Mouse (Mus musculus): ENCODE results near the gene Ninl. TPM values are rescaled to one million over a fixed set of nuclear protein-coding genes. Genes with fewer than 3 reads are reported as not detected.

The Ninl gene
- polyA plus RNA-seq (2012; rRNA removed) = 0.40 and 0.46 TPM in 2 replicates

DNA sequence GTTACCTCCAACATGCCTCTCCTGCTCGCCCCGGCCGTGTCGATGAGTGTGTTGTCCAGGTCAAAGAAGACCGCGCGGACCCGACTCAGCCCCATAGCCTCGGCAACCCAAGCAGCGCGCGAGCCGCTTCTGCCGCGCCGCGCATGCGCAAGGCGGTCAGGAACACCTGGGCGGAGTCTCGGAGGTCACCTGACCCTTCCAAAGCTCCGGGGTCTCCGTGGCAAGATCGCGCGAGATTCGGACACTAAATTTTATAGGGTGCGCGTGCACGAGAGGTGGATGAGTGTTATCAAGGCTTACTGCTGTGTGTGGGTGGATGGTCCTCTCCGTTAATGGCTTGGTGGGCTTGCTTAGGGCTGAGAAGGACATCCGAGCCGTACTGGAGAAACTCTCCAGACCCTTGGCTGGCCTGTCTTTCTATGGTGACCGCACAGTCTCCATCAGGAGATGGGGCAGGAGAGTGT, at the start of gene Ninl, which contains the start of gene Nanp:
Gene Ninl (minus strand): TSS at position 151 of the 464 bp plus-strand sequence.
Gene Nanp (minus strand): TSS at position 167 of the 464 bp plus-strand sequence.
- Histone ChIP-seq H3K4me1 (replicated peaks; ENCODE audit: control insufficient read depth, insufficient read depth, low read length) (peaks cover 12% of the 10 kb centered on the region), H3K27me3 (ENCODE audit: control insufficient read depth, insufficient read depth, low read length) (no peaks in the 10 kb centered on the region), H3K36me3 (ENCODE audit: control insufficient read depth, insufficient read depth, low read length) (no peaks in the 10 kb centered on the region), H3K4me3 (ENCODE audit: control insufficient read depth, insufficient read depth, low read length) (peak within 1 kb of the TSS; percentile 97), H3K27ac (ENCODE audit: control insufficient read depth, insufficient read depth, low read length) (no peak within 1 kb of the TSS)
- under 1% methylated on average over 34 of the region's 34 CpGs for WGBS
- peak; percentile 95 for DNase-seq
- TF ChIP-seq CTCF (IDR thresholded peaks at IDR 0.05; ENCODE audit: borderline replicate concordance, control insufficient read depth, extremely low read depth, insufficient read depth, low read length, poor library complexity) (no peak), POLR2A (IDR thresholded peaks at IDR 0.05; ENCODE audit: control insufficient read depth, extremely low read depth, insufficient read depth, low read length, poor library complexity) (no peak)

DNA sequence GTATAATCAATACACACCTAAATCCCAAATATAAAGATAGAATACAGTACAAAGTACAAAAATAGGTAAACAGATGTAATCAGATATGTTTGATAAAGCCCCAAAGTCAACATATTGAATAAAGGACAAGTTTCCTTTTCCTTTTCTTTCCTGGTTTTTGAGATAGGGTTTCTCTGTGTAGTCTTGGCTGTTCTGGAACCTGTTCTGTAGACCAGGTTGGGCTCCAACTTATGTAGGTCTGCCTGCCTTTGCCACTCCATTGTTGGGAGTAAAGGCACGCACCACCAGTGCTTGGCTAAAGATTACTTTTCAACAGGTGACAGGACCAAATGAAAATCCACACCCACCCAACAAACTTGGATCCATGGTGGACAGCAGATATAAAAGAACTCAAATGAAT, 17.5 kb upstream of the Ninl start:
- no peaks in the 10 kb centered on the region for H3K27me3 ChIP-seq (ENCODE audit: control insufficient read depth, insufficient read depth, low read length)
- no peak for DNase-seq
- no peak overlapping the region for H3K4me3 ChIP-seq (ENCODE audit: control insufficient read depth, insufficient read depth, low read length)
- no peaks in the 10 kb centered on the region for H3K4me1 ChIP-seq (replicated peaks; ENCODE audit: control insufficient read depth, insufficient read depth, low read length)
- WGBS = 84% methylated on average over 1 of the region's 1 CpGs
- no peak overlapping the region for H3K27ac ChIP-seq (ENCODE audit: control insufficient read depth, insufficient read depth, low read length)
- TF ChIP-seq POLR2A (IDR thresholded peaks at IDR 0.05; ENCODE audit: control insufficient read depth, extremely low read depth, insufficient read depth, low read length, poor library complexity) = no peak
- no peak for TF ChIP-seq CTCF (IDR thresholded peaks at IDR 0.05; ENCODE audit: borderline replicate concordance, control insufficient read depth, extremely low read depth, insufficient read depth, low read length, poor library complexity)
- no peaks in the 10 kb centered on the region for H3K36me3 ChIP-seq (ENCODE audit: control insufficient read depth, insufficient read depth, low read length)

DNA sequence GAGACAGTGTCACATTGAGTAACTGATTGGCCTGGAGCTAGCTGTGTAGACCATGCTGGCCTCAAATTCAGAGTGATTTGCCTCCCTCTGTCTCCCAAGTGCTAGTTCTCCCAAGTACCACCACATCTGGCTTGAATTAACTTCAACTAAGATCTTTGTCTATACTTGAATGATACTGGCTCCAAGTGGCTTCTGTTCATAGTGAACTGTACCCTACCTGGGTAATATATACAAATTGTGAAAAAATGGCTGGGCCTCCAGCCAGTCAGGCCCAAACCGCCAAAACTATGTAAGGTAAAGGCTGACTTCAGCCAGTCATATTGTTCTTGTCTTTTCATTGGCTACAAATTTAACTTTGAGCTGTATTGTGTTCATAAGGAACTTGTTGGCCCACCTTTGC, 1.2 kb upstream of the Ninl start:
- Histone ChIP-seq H3K4me1 (replicated peaks; ENCODE audit: control insufficient read depth, insufficient read depth, low read length) (peaks cover 12% of the 10 kb centered on the region), H3K36me3 (ENCODE audit: control insufficient read depth, insufficient read depth, low read length) (no peaks in the 10 kb centered on the region), H3K27ac (ENCODE audit: control insufficient read depth, insufficient read depth, low read length) (no peak overlapping the region), H3K27me3 (ENCODE audit: control insufficient read depth, insufficient read depth, low read length) (no peaks in the 10 kb centered on the region), H3K4me3 (ENCODE audit: control insufficient read depth, insufficient read depth, low read length) (no peak overlapping the region)
- no peak for DNase-seq
- no peak for TF ChIP-seq POLR2A (IDR thresholded peaks at IDR 0.05; ENCODE audit: control insufficient read depth, extremely low read depth, insufficient read depth, low read length, poor library complexity)
- TF ChIP-seq CTCF (IDR thresholded peaks at IDR 0.05; ENCODE audit: borderline replicate concordance, control insufficient read depth, extremely low read depth, insufficient read depth, low read length, poor library complexity) = no peak
- WGBS = 94% methylated on average over 1 of the region's 1 CpGs

DNA sequence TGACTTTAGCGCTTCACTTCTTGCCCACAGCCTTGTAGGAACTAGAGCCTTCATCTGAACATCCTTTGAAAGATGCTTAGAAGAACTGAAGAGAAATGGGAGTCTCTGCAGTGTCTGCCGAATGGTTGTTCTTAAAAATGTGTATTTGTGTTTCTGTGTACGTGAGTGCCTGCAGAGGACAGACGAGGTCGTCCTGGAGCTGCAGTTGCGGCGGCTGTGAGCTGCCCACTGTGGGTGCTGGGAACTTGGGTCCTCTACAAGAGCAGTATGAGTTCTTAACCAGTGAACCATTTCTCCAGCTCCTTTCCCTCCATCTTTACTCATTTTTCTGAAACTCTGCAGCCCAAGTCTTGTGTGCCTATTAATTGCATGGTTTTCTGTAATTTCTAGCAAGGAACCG, 544 bp upstream of the Ninl start:
- H3K27ac ChIP-seq (ENCODE audit: control insufficient read depth, insufficient read depth, low read length) = no peak overlapping the region
- DNase-seq = no peak
- no peaks in the 10 kb centered on the region for H3K27me3 ChIP-seq (ENCODE audit: control insufficient read depth, insufficient read depth, low read length)
- TF ChIP-seq POLR2A (IDR thresholded peaks at IDR 0.05; ENCODE audit: control insufficient read depth, extremely low read depth, insufficient read depth, low read length, poor library complexity) = no peak
- no peak for TF ChIP-seq CTCF (IDR thresholded peaks at IDR 0.05; ENCODE audit: borderline replicate concordance, control insufficient read depth, extremely low read depth, insufficient read depth, low read length, poor library complexity)
- H3K36me3 ChIP-seq (ENCODE audit: control insufficient read depth, insufficient read depth, low read length) = no peaks in the 10 kb centered on the region
- H3K4me3 ChIP-seq (ENCODE audit: control insufficient read depth, insufficient read depth, low read length) = peak overlapping the region; percentile 97
- peaks cover 12% of the 10 kb centered on the region for H3K4me1 ChIP-seq (replicated peaks; ENCODE audit: control insufficient read depth, insufficient read depth, low read length)
- WGBS = 23% methylated on average over 8 of the region's 8 CpGs

DNA sequence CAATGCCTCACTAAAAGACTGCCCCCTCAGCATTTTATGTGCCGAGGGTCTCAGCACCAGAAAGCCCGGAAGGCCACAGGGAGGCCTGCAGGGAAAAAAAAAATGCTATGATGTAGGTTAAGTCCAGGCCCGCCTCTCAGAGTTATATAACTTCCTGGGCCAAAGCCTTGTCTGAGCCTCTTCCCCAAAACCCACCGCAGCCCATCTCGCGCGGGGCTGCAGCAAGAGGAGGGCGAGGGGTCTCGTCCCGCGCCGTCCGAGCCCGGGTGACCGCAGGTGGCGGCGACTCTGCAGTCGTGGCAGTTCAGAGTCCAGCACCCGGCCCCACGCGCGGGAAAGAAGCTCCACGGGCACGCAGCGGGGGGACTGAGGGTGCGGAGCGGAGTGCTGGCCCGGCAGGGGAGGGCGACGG, 365 bp downstream of the Ninl start:
- no peak for DNase-seq
- Histone ChIP-seq H3K27ac (ENCODE audit: control insufficient read depth, insufficient read depth, low read length) (no peak overlapping the region), H3K36me3 (ENCODE audit: control insufficient read depth, insufficient read depth, low read length) (no peaks in the 10 kb centered on the region), H3K4me3 (ENCODE audit: control insufficient read depth, insufficient read depth, low read length) (peak overlapping the region; percentile 97), H3K27me3 (ENCODE audit: control insufficient read depth, insufficient read depth, low read length) (no peaks in the 10 kb centered on the region), H3K4me1 (replicated peaks; ENCODE audit: control insufficient read depth, insufficient read depth, low read length) (peaks cover 12% of the 10 kb centered on the region)
- 0% methylated on average over 30 of the region's 30 CpGs for WGBS
- TF ChIP-seq POLR2A (IDR thresholded peaks at IDR 0.05; ENCODE audit: control insufficient read depth, extremely low read depth, insufficient read depth, low read length, poor library complexity) (no peak), CTCF (IDR thresholded peaks at IDR 0.05; ENCODE audit: borderline replicate concordance, control insufficient read depth, extremely low read depth, insufficient read depth, low read length, poor library complexity) (no peak)

DNA sequence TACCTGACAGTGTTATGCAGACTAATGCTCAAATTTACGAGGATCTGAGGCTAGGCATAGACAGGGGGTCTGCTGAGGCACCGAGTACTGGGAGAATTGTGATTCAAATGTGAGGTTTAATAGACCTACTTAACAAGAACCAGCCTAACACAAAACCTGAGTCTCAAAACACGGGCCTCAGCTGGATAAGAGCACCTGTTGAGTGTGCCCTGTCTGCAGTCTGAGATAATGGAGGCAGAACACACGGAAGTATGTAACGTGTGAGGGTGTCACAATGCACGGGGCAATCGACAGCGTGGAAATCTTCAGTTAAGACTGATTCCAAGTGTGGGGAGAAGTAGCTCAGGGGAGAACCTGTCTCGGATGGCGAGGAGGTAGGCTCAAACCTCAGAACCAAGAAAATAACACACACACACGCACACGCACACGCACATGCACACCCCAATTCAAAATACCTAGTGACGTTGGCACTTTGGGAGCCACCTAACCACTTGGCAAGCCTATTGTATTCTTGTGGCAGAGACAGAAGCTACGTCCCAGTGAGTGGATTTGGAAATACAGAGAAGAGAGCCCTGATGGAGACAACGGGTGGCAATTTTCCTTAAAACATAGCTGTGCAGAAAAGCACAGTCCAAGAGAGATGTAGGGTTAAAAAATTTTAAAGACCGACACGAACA, 1.2 kb downstream of the Ninl start:
- 35% methylated on average over 18 of the region's 18 CpGs for WGBS
- Histone ChIP-seq H3K4me3 (ENCODE audit: control insufficient read depth, insufficient read depth, low read length) (peak overlapping the region; percentile 39), H3K27me3 (ENCODE audit: control insufficient read depth, insufficient read depth, low read length) (no peaks in the 10 kb centered on the region), H3K4me1 (replicated peaks; ENCODE audit: control insufficient read depth, insufficient read depth, low read length) (peaks cover 12% of the 10 kb centered on the region), H3K36me3 (ENCODE audit: control insufficient read depth, insufficient read depth, low read length) (no peaks in the 10 kb centered on the region), H3K27ac (ENCODE audit: control insufficient read depth, insufficient read depth, low read length) (no peak overlapping the region)
- no peak for TF ChIP-seq CTCF (IDR thresholded peaks at IDR 0.05; ENCODE audit: borderline replicate concordance, control insufficient read depth, extremely low read depth, insufficient read depth, low read length, poor library complexity)
- no peak for TF ChIP-seq POLR2A (IDR thresholded peaks at IDR 0.05; ENCODE audit: control insufficient read depth, extremely low read depth, insufficient read depth, low read length, poor library complexity)
- peak; percentile 2 for DNase-seq
